8 mouse cellular contexts compared by ENCODE assay signal in the genomic region with DNA sequence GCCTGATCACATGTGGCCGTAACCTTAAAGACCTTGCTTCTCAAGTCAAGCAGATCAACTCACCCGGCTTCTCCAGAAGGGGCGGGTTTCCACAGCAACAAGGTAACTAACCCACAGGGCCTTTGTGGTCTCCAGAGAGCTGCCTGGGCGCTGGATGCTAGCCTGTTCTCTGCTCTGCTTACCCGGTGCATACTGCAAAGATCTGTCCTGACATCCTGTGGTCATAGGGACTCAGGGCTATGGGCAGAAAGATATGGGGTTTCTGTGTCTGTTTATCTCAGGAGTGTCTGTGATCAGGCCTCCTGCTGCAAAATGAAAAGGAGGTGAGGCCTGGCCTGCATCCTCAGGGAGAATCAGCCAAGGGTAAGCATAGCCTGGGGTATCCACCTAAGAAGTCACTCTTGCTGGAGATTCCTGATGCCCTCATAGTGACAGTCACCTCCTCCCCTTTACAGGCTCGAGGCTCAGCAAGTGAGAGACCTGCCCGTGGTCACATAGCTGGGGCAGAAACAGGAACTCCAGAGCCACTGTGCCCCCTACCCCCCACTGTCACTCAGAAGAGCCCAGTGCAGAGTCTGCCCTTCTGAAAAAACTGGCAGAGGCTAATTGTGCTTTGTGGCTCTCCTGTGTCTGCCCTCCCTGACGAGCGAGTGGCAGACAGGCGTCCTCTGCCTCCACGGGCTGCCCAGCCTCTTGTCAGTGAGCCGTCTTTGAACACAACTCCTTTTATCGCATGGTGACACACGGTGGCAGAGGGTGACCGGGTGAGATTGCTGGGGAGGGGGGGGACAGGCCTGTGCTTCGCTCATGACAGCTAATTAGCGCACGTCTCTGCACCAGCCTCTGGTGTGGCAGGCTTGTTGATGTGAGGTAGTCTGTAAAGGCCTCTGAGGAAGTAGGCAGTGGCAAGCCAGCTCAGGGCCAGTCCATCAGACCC.
DNase-seq lines count a peak whose midpoint lies in the region; ATAC-seq lines count a peak whose summit lies in the region.

No protein-coding gene starts in this region.

- DNase-seq in lung, postnatal 14 days: no peak
- peak; percentile 72 for DNase-seq in forebrain, embryonic 14.5 days (ENCODE audit: low spot score)
- DNase-seq in spleen, postnatal 14 days (ENCODE audit: low spot score in 2 of 2): peak; percentile 62 to 71
- no peak for DNase-seq in cerebellum, postnatal 10 days
- DNase-seq in layer of hippocampus, adult 9-10 months (ENCODE audit: low spot score): no peak
- no peak for DNase-seq in right cerebral cortex, postnatal 25 days

- peaks cover 67% of the 10 kb centered on the region for H3K4me1 ChIP-seq in lung, embryonic 16.5 days (replicated peaks; ENCODE audit: control insufficient read depth, insufficient read depth, low read length)
- peaks cover 77% of the 10 kb centered on the region for H3K4me1 ChIP-seq in forebrain, embryonic 14.5 days (ENCODE audit: control insufficient read depth, insufficient read depth, low read length)
- peaks cover 90% of the 10 kb centered on the region for H3K4me1 ChIP-seq in liver, embryonic 15.5 days (replicated peaks)

- WGBS in lung, embryonic 16.5 days: 56% methylated on average over 18 of the region's 18 CpGs
- WGBS in forebrain, embryonic 14.5 days: 19% methylated on average over 18 of the region's 18 CpGs
- WGBS in liver, embryonic 15.5 days (ENCODE audit: insufficient replicate concordance): 12% methylated on average over 18 of the region's 18 CpGs

- no peak for ATAC-seq in lung, embryonic 16.5 days (ENCODE audit: low read depth)
- ATAC-seq in forebrain, embryonic 14.5 days: peak; percentile 49
- peak; percentile 89 for ATAC-seq in liver, embryonic 15.5 days (ENCODE audit: insufficient read depth)

- no peak overlapping the region for H3K27ac ChIP-seq in lung, embryonic 16.5 days (ENCODE audit: low read length)
- H3K27ac ChIP-seq in forebrain, embryonic 14.5 days (ENCODE audit: low read depth, low read length): peak overlapping the region; percentile 59
- peak overlapping the region; percentile 97 for H3K27ac ChIP-seq in liver, embryonic 15.5 days (replicated peaks)

- no peaks in the 10 kb centered on the region for H3K36me3 ChIP-seq in lung, embryonic 16.5 days (ENCODE audit: control insufficient read depth, insufficient read depth, low read length)
- H3K36me3 ChIP-seq in forebrain, embryonic 14.5 days (ENCODE audit: control insufficient read depth, insufficient read depth, low read length): no peaks in the 10 kb centered on the region
- H3K36me3 ChIP-seq in liver, embryonic 15.5 days (replicated peaks): no peaks in the 10 kb centered on the region

- H3K4me3 ChIP-seq in lung, embryonic 16.5 days (ENCODE audit: low read length): no peak overlapping the region
- H3K4me3 ChIP-seq in forebrain, embryonic 14.5 days (ENCODE audit: low read depth, low read length): no peak overlapping the region
- H3K4me3 ChIP-seq in liver, embryonic 15.5 days (replicated peaks): peak overlapping the region; percentile 65

- no peaks in the 10 kb centered on the region for H3K27me3 ChIP-seq in lung, embryonic 16.5 days (ENCODE audit: control insufficient read depth, insufficient read depth, low read depth, low read length)
- no peaks in the 10 kb centered on the region for H3K27me3 ChIP-seq in forebrain, embryonic 14.5 days (replicated peaks; ENCODE audit: control insufficient read depth, insufficient read depth, low read length)
- no peaks in the 10 kb centered on the region for H3K27me3 ChIP-seq in liver, embryonic 15.5 days

- H3K9me3 ChIP-seq in lung, embryonic 16.5 days (ENCODE audit: control insufficient read depth, low read length): no peaks in the 10 kb centered on the region
- no peaks in the 10 kb centered on the region for H3K9me3 ChIP-seq in forebrain, embryonic 14.5 days (replicated peaks; ENCODE audit: control insufficient read depth, low read length)
- H3K9me3 ChIP-seq in liver, embryonic 15.5 days (replicated peaks): no peaks in the 10 kb centered on the region

- H3K4me2 ChIP-seq in lung, embryonic 16.5 days (ENCODE audit: low read depth, low read length): no peak overlapping the region
- H3K4me2 ChIP-seq in forebrain, embryonic 14.5 days (ENCODE audit: low read length): no peak overlapping the region
- peak overlapping the region; percentile 86 for H3K4me2 ChIP-seq in liver, embryonic 15.5 days

- H3K9ac ChIP-seq in lung, embryonic 16.5 days (ENCODE audit: low read length): peak overlapping the region; percentile 19
- peak overlapping the region; percentile 32; the same call in 1 of the 2 replicates for H3K9ac ChIP-seq in forebrain, embryonic 14.5 days (ENCODE audit: low read length)
- peak overlapping the region; percentile 76 for H3K9ac ChIP-seq in liver, embryonic 15.5 days

Comparison
In these comparisons a context has a peak if more than half of its experiments do, and no peak if none do; other contexts are left out.
1. H3K9ac ChIP-seq: peak in every context shown above with its lines; median percentile 76 in liver, embryonic 15.5 days; 32 in forebrain, embryonic 14.5 days; 19 in lung, embryonic 16.5 days.
2. DNase-seq: peak in forebrain, embryonic 14.5 days (single experiment) and spleen, postnatal 14 days (2 of 2); none in lung, postnatal 14 days (single experiment), cerebellum, postnatal 10 days (0 of 2), layer of hippocampus, adult 9-10 months (single experiment) and right cerebral cortex, postnatal 25 days (single experiment).